Mouse (Mus musculus) spleen, adult 2 months (tissue): ENCODE measurements around the gene Rasgef1b.

ENCODE experiments used
- CTCF ChIP-seq: fragments of 200-500 bp; IDR thresholded peaks from 2 replicates; pipeline ENCODE4 v1.5.1; 2011; ENCODE audit warnings: mild to moderate bottlenecking, inconsistent platforms; ENCODE audit not compliant: insufficient read depth, insufficient read length, insufficient replicate concordance; ENCODE audit errors: extremely low read depth
- POLR2A ChIP-seq: fragments of 200-500 bp; IDR thresholded peaks from 2 replicates; pipeline ENCODE4 v1.6.1; 2011; ENCODE audit warnings: low read depth, low read length, inconsistent platforms

- TF ChIP-seq CTCF: no peak
- TF ChIP-seq POLR2A: no peak
These were observed 169.1 kb downstream of the Rasgef1b start for GRCm38 (mm10) chr5:99559814-99560213.
